32 mouse cellular contexts compared by ENCODE assay signal in genomic region chr6:71324816-71325215, GRCm38 (mm10). TPM values are rescaled to one million over a fixed set of nuclear protein-coding genes. Genes with fewer than 3 reads are reported as not detected.
DNase-seq lines count a peak whose midpoint lies in the region; TF ChIP-seq lines count a peak whose summit lies in the region.
"Had no signal": no experiment of that assay in that cellular context is flagged by ENCODE, and none has a peak within 500 bp of the region (broad histone marks: within the 10 kb centered on the region; RNA-seq: fewer than 3 reads in every experiment).

No protein-coding gene starts in this region.

- H3K36me3 ChIP-seq in spleen, adult 2 months (ENCODE audit: control insufficient read depth, insufficient read depth, low read length): no peaks in the 10 kb centered on the region
- H3K36me3 ChIP-seq: embryonic facial prominence, embryonic 10.5 days; embryonic facial prominence, embryonic 13.5 days; heart, embryonic 12.5 days; heart, embryonic 15.5 days had no signal

- H3K27me3 ChIP-seq in spleen, adult 2 months (ENCODE audit: control insufficient read depth, insufficient read depth, low read length): no peaks in the 10 kb centered on the region
- H3K27me3 ChIP-seq: embryonic facial prominence, embryonic 13.5 days; heart, embryonic 12.5 days; heart, embryonic 15.5 days had no signal

- peak overlapping the region; percentile 82 for H3K27ac ChIP-seq in spleen, adult 2 months (ENCODE audit: insufficient read depth, low read length)
- H3K27ac ChIP-seq: embryonic facial prominence, embryonic 10.5 days; embryonic facial prominence, embryonic 13.5 days; gastrocnemius, adult 2 months; heart, embryonic 15.5 days; hindbrain, embryonic 14.5 days; hindbrain, postnatal 0 days had no signal

- TF ChIP-seq POLR2A in spleen, adult 2 months (IDR thresholded peaks at IDR 0.05; ENCODE audit: low read depth, low read length): no peak

- DNase-seq in spleen, adult 2 months (ENCODE audit: low read depth in 1 of 2, low spot score in 2 of 2): no peak
- no peak for DNase-seq in spleen, adult 12 weeks (ENCODE audit: low spot score)
- peak; percentile 21 for DNase-seq in thymus, postnatal 0 days (ENCODE audit: low spot score)
- no peak for DNase-seq in thymus, postnatal 10 days (ENCODE audit: low spot score in 2 of 2)
- DNase-seq in thymus, postnatal 4 days: peak; percentile 41
- DNase-seq in adrenal gland, postnatal 25 days: no peak
- DNase-seq: adrenal gland, postnatal 14 days; cerebellum, adult 11-12 months; cerebellum, adult 8-10 months; cerebellum, postnatal 10 days; cerebellum, postnatal 36 days; embryo, embryonic 11 days; forebrain, postnatal 0 days; gastrocnemius, adult 2 months; gastrocnemius, postnatal 14 days; heart, adult 18-20 months; heart, postnatal 10 days; heart, postnatal 4 days had no signal

- no peak for TF ChIP-seq CTCF in spleen, adult 2 months (IDR thresholded peaks at IDR 0.05; ENCODE audit: extremely low read depth, insufficient read depth, insufficient read length, insufficient replicate concordance)

- H3K4me3 ChIP-seq in spleen, adult 2 months (ENCODE audit: extremely low read depth, insufficient read depth, insufficient read length): peak overlapping the region; percentile 25; the same call in 1 of the 2 replicates
- H3K4me3 ChIP-seq: embryonic facial prominence, embryonic 10.5 days; embryonic facial prominence, embryonic 13.5 days; erythroblast, embryonic 14.5 days; gastrocnemius, adult 2 months; heart, embryonic 12.5 days; heart, embryonic 15.5 days had no signal

- WGBS in spleen, adult 2 months: 79% methylated on average over 9 of the region's 9 CpGs

- H3K4me1 ChIP-seq in spleen, adult 2 months (ENCODE audit: control insufficient read depth, insufficient read depth, insufficient read length): no peaks in the 10 kb centered on the region
- H3K4me1 ChIP-seq: embryonic facial prominence, embryonic 10.5 days; embryonic facial prominence, embryonic 13.5 days; heart, embryonic 12.5 days; heart, embryonic 15.5 days had no signal

RNA-seq across cellular contexts. Expression of gene Cd8b1, which starts 2.2 kb away (rescaled TPM):
- polyA plus RNA-seq in spleen, adult 2 months (2012; rRNA removed): 25.6 and 30.2 TPM in 2 replicates
- polyA plus RNA-seq in thymus, postnatal 0 days (2015; fragmentation: Nextera tagmentation; extraction: Ambion mirVana): 1,203 and 1,244 TPM in 2 replicates
- not detected in 2 replicates for total RNA-seq in adrenal gland, postnatal 25 days (2021)
- total RNA-seq: forebrain, postnatal 0 days; gastrocnemius, adult 2 months; gastrocnemius, postnatal 14 days; hindbrain, postnatal 0 days; MEL had no signal
- polyA plus RNA-seq: brain, embryonic 14.5 days; C2C12; cortical plate, adult 2 months; erythroblast, embryonic 14.5 days; forebrain, embryonic 14.5 days; forebrain, postnatal 0 days; frontal cortex, adult 2 months; heart, embryonic 12.5 days; heart, embryonic 15.5 days; hindbrain, embryonic 11.5 days; hindbrain, embryonic 14.5 days; hindbrain, postnatal 0 days had no signal

RNA-seq across cellular contexts. Expression of gene Smyd1, which starts 2.8 kb away (rescaled TPM):
- polyA plus RNA-seq in spleen, adult 2 months (2012; rRNA removed): 0.48 and 0.66 TPM in 2 replicates
- polyA plus RNA-seq in thymus, postnatal 0 days (2015; fragmentation: Nextera tagmentation; extraction: Ambion mirVana): 2.3 and 3.7 TPM in 2 replicates
- 0.30 TPM in 1 of 2 replicates, not detected in the other for total RNA-seq in adrenal gland, postnatal 25 days (2021)
- total RNA-seq: MEL had no signal
- polyA plus RNA-seq: erythroblast, embryonic 14.5 days had no signal

RNA-seq across cellular contexts. Expression of gene Cd8a, which starts 48.4 kb away (rescaled TPM):
- polyA plus RNA-seq in spleen, adult 2 months (2012; rRNA removed): 24.9 and 28.5 TPM in 2 replicates
- polyA plus RNA-seq in thymus, postnatal 0 days (2015; fragmentation: Nextera tagmentation; extraction: Ambion mirVana): 664 and 665 TPM in 2 replicates
- 0.27 TPM in 1 of 2 replicates, not detected in the other for total RNA-seq in adrenal gland, postnatal 25 days (2021)
- total RNA-seq: forebrain, postnatal 0 days; gastrocnemius, adult 2 months; hindbrain, postnatal 0 days; MEL had no signal
- polyA plus RNA-seq: brain, embryonic 14.5 days; C2C12; cortical plate, adult 2 months; embryonic facial prominence, embryonic 10.5 days; embryonic facial prominence, embryonic 13.5 days; erythroblast, embryonic 14.5 days; forebrain, embryonic 14.5 days; forebrain, postnatal 0 days; heart, embryonic 12.5 days; heart, embryonic 15.5 days; hindbrain, embryonic 11.5 days; hindbrain, embryonic 14.5 days; hindbrain, postnatal 0 days had no signal

RNA-seq across cellular contexts. Expression of gene Krcc1, which starts 53.3 kb away (rescaled TPM):
- polyA plus RNA-seq in spleen, adult 2 months (2012; rRNA removed): 4.2 and 4.3 TPM in 2 replicates
- 92.6 and 98.4 TPM in 2 replicates for polyA plus RNA-seq in thymus, postnatal 0 days (2015; fragmentation: Nextera tagmentation; extraction: Ambion mirVana)
- total RNA-seq in adrenal gland, postnatal 25 days (2021): 74.3 and 76.3 TPM in 2 replicates

Comparison
In these comparisons a context has a peak if more than half of its experiments do, and no peak if none do; other contexts are left out.
1. DNase-seq: peak in thymus, postnatal 0 days (single experiment) and thymus, postnatal 4 days (single experiment); none in spleen, adult 2 months (0 of 2), spleen, adult 12 weeks (single experiment), thymus, postnatal 10 days (0 of 2) and adrenal gland, postnatal 25 days (single experiment).
2. RNA of gene Cd8b1, which starts 2.2 kb away (polyA plus RNA-seq): 1,203 to 1,244 TPM in thymus, postnatal 0 days; 25.6 to 30.2 TPM in spleen, adult 2 months; every median in the first group is over 10 times any median in the second.
3. RNA of gene Cd8a, which starts 48.4 kb away (polyA plus RNA-seq): 664 to 665 TPM in thymus, postnatal 0 days; 24.9 to 28.5 TPM in spleen, adult 2 months; every median in the first group is over 10 times any median in the second.